Mouse (Mus musculus): Measurements from ENCODE around the gene Bcas2. TPM values are rescaled to one million over a fixed set of nuclear protein-coding genes. Genes with fewer than 3 reads are reported as not detected.

Gene Bcas2
- polyA plus RNA-seq (2012; rRNA removed), result 21.0 and 21.4 TPM in 2 replicates

GRCm38 (mm10) chr3:103171505-103172267, at the start of gene Bcas2:
Bcas2 (plus strand) TSS chr3:103171655.

Other genes with a start within 250 kb of the Bcas2 start
- 0.37 TPM in 1 of 2 replicates, not detected in the other for gene Sycp1, start 235.6 kb upstream of the Bcas2 start, polyA plus RNA-seq (2012; rRNA removed)
- gene Nr1h5, start 207.5 kb upstream of the Bcas2 start, polyA plus RNA-seq (2012; rRNA removed), result 0.09 and 0.11 TPM in 2 replicates
- gene Sike1, start 175.9 kb upstream of the Bcas2 start, polyA plus RNA-seq (2012; rRNA removed), result 21.1 and 30.8 TPM in 2 replicates
- 13.0 and 18.6 TPM in 2 replicates for gene Csde1, start 151.2 kb upstream of the Bcas2 start, polyA plus RNA-seq (2012; rRNA removed)
- gene Nras, start 113.4 kb upstream of the Bcas2 start, polyA plus RNA-seq (2012; rRNA removed), result 13.6 and 20.3 TPM in 2 replicates
- gene Ampd1, start 97.6 kb upstream of the Bcas2 start, polyA plus RNA-seq (2012; rRNA removed), result 0.33 TPM in 1 of 2 replicates, not detected in the other
- gene Dennd2c, start 69.1 kb upstream of the Bcas2 start, polyA plus RNA-seq (2012; rRNA removed), result 0.73 and 0.92 TPM in 2 replicates
- gene Trim33, start 107.6 kb downstream of the Bcas2 start, polyA plus RNA-seq (2012; rRNA removed), result 10.2 and 14.1 TPM in 2 replicates